Mouse (Mus musculus) cerebellum, adult 11 months (tissue): ENCODE measurements around the gene Capn8.

ENCODE experiments used
- DNase-seq: peaks from one replicate; pipeline ENCODE4 v3.0.0; 2022

The Capn8 gene

DNA sequence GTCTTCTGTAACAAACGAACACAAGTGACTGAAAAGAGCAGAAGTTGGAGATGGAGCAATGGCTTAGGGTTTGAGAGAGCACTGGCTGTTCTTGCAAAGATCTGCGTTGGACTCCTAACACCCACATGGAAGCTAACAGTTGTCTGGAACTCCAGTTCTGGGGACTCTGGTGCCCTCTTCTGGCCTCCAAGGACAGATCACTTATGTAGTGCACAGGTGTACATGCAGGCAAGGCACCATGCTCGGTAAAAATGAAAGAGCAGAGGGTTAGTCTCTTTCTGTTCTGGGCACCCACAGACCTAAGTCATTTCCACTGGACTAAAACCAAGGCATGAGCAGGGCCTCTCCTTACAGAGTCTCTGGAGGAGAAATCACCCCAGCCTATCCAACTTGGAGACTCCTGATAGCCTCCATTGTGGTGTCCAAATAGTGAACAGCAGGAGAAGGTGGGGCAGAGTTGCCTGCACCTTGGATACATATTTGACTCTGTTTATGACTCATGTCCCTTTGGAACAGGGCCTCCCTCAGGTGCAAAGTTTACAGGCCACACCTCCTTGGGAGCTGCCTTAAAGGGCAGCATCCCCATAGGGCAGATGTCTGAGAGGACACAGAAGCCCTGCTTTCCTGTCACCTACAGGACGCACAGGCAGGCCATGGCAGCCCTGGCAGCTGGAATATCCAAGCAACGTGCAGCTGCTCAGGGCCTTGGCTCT is at the start of gene Capn8:
Gene Capn8 (plus strand): TSS at position 600 of the 713 bp plus-strand sequence.
- no peak for DNase-seq

DNA sequence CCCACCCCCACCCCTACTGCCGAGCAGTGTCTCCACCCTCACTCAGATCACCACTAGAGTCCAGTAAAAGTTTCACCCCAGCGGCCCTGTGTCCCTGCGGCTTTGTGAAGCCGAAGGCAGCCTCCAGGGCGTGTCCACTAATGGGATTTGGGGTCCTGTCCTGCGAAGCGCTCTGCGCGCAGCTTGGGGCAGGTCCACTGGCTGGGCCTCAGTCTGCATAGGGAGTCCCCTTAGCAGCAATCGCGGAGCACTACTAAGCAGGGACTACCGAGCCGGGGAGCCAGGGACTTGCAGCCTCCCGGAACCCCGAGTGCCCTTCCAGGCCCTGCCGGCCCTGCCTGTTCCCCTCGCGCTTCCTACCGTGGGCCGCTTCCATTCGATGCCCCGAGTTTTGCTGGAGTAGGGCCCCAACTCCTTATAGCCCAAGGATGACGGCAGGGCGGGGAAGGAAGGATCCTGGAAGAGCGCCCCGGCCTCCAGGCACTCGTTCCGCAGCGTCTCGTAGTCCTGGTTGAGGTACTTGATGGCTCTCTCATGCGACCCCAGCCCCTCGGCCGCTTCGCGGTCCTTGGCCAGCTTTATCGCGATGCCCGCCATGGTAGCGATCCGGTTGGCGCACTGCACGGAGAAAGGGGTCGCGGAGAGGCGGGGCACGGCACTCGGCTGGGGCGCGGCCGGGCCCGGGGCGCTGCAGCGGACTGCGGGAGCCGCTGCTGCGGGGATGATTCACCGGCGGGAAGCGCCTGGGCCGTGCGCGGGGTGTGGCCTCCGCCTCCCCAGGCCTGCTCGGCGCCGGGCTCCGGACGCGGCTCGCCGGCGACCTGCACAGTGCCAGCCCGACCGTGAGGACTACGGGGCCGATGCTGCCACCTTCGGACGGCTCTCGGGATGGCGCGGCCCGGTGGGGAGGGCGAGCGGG is 47.8 kb upstream of the Capn8 start, which contains the start of gene Capn2:
Gene Capn2 (minus strand): TSS at position 851 of the 919 bp plus-strand sequence.
- peak; percentile 81 for DNase-seq

DNA sequence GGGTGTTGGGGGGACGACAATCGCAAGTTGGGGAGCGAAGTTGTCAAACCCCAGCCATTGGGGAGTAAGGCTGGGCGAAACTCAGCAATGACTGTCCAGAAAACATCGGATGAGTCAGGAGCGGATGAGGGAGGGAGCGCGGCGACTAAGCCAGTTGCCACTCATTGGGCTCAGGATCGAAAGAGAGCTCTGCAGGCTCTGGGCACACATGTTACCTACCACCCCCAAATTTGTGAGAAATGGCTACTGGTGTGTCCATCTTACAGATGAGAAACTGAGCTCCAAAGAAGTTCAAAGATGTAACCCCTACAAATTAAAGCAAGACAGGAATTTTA is 47.2 kb upstream of the Capn8 start:
- DNase-seq = no peak

DNA sequence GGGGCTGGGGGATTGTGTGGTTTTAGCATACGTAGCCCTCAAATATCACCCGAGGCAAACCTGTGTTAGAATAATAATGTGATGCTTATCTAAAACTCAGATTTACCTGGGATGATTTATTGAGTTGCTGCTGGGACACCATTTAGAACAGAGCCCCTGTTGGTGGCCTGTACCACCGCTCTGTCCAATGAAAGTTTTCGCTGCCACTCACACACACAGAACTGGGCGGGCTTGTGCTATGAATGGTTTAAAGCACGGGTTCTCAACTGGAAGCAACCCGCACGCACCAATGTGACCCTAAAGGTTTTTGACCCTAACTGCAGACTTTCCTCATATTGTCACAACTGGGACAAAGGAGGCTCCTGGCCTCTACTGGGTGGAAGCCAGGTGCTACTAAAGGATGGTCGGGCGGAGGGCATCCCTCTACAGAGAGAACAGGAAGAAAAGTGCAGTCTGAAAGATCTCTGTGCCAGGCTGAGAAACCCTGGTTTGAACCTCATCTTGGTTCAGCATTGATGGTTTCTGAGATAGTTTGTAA is 46.6 kb upstream of the Capn8 start:
- no peak for DNase-seq

DNA sequence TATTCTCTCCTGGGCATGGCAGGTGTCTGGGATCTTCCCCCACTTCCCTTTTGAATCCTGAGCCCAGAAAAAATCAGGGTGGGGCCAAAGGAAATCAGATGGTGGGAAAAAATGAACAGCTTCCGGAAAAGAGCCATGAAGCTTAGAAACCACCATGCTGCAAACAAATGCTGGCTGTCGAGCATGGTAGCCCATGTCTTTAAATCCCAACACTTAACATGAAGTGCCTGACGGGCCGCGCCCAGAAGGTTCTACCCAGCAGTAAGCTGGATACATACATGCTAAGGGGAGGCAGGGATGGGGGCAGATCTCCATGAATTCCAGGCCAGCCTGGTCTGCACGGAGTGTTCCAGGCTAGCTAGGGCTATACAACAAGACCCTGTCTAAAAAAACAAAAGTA is 46.0 kb upstream of the Capn8 start:
- no peak for DNase-seq

DNA sequence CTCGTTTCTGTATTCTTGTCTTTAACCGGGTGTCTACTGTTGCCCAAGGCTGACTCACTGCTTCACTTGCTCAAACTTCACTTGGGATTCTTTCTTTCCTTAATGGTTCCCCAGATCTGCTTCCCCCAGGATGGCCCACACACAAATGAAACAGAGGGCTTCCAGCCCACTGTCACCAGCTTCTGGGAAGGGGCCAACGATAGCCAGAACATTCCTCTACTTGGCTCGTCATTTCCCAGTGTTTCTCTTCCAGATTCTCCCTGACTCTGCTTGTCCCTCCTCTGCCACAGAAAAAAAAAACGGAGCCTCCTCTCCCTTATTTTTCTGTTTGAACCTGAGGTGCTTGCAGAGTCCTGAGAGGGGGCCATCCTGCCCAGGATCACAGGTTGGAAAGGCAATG is 45.5 kb upstream of the Capn8 start:
- DNase-seq = no peak

DNA sequence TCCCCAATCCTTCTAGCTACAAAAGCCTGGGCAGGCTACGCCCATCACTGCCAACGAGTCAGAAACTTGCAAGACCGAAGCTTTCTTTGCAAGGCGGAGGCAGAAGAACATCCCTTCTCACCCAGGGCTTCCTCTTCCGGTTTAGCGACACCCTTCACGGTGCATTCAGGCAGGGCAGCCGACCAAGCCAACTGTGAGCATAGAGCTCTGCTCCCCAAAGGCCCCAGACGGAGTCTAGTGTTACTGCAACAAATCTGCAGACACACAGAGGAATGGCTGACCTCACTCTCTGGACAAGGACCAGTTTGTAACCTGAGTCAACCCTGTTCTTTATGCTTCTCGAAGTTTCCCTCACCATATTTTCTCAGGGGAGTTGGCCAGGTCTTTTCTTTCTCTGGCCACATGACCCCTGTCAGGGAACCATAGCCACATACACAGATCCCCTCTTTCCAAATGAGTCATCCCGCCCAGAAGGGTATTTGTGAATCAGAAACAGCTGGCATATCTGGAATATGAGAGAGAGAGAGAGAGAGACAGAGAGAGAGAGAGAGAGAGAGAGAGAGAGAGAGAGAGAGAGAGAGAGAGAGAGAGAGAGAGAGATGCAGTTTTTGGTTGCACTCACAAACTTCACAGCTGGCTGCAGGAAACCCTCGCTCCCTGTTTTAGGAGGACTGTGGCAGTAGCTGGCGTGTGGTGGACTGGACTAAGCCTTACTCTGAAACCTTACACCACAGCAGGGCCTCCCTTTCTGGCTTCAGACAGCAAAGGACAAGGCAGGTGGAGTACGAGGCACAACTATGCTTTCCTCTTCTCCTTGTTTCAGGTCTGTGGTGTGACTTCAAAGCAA is 44.5 kb upstream of the Capn8 start:
- DNase-seq = no peak

DNA sequence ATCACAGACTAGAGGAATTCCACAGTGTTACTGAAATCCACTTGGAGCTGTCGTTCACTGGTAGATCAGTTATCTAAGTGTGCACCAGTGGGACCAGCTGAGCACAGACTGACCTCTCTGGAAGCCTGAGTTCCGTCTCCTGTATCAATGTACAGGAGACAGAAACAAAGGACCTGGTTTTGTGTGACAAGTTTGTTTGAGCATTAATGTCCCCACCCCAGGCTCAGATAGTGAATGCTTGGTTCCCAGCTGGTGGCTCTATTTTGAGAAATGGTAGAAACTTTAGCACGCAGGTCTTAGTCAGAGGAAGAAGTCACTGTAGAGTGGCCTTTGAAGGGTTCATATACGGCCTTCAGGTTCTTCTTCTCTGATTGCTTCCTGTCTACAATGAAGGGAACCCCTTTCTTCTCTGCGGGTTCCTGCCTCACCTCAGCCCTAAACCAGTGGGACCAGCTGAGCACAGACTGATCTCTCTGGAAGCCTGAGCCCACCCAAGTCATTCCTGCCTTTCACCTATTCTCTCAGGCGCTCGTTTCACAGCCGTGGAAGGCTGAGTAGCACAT is 43.8 kb upstream of the Capn8 start:
- DNase-seq = no peak

DNA sequence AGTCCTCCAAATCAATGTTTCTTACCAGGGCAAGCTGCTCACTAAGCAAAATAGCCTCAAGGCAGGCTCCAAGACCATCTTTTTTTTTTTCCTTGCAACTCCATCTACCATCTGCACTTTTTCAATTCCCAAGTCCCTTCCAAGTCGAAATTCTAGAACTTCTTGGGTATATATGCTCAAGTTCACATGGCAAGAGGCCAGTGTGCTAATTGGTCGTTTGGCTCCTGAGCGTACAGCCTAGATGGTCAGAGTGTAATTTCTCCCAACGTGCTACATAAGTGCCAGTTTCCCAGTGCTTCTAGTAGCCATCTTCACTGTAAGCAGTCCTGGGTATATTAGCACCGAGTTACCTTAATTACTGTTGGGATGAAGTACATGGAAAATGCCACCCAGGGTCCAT is 41.8 kb upstream of the Capn8 start:
- DNase-seq = no peak

DNA sequence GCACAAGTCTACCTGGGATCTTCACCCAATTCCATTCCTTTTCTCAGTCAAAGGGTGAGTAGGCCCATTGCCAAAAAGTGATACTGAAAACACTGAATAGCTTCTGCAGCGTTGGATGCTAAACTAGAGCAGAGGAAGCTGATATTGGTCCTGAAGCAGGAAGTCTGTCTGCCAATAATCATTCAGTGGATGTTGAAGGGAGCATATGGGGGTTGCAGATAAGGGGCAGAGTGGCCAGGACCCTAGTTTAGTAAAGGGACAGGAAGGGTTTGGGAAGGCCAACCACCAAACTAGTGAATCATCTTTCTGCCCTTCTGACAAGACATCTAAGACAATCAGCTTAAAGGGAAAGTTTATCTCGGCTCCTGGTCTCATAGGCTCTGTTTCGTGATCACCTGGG is 41.1 kb upstream of the Capn8 start:
- DNase-seq = no peak

DNA sequence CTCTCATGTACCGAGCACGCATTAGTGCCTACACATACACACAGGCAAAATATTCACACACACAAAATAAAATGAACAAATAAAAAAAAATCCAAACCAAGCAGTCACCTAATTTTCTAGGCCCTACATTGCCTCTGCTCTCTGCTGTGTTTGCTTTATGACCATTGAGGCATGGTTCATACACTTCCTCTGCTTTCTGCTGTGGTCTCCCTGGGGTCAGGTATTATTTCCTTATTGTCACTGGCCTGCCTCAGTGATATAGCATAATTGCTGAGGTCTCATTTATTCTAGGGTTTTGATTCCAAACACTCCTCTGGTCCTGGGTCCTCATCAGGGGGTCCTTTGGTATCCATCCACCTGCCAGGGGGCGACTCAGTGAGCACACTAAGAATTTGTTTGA is 39.2 kb upstream of the Capn8 start:
- no peak for DNase-seq

DNA sequence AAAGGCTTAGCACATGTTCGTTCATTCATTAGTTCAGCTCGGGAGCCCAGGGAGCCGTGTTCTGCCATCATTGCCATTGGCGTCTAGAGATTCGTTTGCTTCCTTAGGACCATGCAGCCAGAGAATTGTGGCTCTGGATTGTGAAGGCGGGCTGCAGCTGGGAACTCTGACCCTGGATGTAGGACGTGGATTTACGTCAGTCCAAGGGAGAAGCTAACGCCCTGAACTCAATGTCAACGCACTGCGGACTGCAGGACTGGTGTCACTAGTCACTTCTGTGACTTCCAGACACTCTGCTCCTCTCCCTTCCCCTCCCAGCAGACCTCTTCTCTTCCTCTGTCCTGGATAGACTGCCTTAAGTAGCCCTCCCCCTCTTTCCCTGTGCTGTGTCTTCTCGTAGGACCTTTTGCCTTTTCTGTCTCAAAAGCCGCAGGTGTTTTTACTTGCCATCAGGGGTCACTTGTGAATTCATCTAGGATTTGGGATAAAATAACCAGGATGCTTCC is 37.5 kb upstream of the Capn8 start:
- no peak for DNase-seq

DNA sequence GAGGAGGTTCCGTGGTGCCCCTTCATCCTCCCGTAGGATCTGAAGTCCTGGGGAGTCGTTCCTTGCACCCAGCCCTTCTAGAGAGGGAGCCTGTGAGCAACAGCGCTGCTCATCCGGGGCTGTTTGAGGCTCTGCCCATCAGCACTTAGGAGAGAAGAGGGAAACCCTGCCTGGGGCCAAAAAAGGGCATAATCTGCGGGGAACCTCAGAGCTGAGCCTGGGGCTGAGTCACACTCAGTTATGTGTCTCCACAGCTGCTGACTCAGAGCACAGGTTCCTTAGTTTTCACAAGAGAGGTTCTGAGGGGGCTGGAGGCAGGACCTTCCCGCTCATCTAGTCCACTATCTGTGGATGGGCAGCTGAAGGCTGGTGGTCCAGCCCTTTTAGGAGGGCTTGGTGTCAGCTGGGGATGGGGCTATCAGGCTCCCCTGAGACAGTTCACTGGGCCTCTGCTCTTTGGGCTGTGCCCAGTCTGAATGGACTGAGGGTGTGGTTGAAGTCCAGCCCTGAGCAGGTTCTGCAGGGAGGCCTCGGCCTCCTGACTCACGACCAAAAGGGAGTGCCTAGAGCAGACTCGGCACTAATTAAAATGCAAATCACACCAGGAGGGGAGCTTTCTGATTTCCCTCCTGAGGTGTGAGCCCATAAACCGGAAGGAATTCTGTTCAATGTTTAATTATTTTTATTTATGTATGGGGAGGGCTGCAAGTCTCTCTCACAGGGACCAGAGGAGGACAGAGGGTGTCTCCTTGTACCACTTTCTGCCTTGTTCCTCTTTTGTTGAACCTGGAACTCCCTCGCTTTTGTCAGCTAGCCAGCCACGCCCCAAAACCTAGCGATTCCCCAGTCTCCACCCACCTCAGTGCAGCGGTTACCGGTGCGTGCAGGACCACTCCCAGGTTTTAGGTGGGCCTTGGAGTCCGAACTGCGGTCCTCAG is 36.6 kb upstream of the Capn8 start:
- DNase-seq = no peak

DNA sequence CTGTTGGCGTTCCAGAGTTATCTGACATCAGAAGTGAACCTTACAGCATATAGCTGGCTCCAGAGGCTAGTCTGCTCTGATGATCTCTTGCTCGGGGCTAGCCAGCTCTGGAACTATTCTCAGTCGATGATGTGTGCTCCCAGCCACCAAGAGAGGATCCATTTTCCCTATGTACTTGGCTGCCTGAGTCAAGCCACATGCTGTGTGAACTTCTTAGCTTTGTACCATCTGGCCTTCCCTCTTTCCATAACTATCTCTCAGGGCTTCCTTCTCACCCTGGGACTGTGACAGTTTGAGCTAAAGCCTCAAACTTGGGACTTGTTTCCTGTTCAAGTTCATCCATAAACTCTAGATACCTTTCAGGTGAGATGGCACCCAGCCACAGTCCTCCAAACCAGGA is 31.2 kb upstream of the Capn8 start:
- DNase-seq = no peak

DNA sequence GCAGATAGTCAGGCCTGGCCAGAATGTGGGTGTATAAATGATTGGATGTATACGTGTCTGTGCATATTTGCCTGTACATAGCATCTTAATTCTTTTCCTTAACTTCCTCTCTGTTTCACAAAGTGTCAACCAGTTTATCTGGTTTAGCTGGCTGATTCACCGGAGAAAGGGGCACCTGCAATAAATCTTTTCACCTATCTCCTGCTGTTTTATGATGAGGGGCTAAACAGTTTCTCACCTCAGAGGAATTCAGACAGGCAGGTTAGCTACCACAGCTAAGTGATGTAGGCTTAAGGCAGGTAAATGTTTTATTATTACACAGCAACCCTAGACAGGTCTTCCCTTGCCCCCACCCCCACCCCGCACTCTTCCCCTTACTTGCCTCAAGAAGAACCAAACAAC is 29.7 kb upstream of the Capn8 start:
- no peak for DNase-seq

DNA sequence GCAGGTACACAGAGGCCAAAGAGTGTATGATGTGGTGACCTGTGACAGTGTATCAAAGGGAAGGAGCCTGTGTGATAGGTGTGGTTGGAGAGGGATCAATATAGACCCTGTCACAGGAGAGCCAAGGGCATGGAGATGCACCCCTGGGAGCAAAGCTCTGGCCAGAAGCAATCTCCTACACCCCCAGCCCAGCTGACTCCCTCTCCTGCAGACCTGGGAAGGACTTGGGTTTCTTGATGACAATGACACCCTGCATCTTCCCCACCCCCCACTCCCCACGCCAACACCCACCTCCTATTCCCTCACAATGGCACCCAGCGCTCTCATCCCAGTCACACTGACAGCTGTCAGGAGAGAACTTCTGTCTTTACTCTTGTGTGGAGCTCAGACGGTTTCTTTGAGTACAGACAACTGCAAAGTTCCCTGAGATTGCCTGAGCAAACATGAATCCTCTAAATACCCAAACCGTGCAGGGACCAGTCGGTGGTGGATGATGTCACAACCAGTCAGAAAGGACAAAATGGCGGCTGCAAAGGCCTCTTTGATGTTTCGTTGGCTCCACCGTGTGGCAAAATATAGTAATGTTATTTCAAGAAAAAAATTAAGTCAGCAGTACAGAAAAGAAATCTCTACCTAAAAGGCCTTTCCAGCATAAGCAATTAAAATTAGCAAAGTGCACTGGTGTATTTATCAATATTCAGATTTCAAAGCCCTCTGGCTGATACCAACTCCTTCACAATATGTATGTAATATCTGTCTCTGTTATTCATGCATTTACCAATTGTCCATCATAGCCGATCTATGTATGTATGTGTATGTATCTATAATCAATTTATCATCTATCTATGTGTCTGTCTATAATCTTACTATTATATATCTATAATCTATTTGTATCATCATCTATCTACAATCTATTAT is 25.5 kb upstream of the Capn8 start:
- peak; percentile 63 for DNase-seq

DNA sequence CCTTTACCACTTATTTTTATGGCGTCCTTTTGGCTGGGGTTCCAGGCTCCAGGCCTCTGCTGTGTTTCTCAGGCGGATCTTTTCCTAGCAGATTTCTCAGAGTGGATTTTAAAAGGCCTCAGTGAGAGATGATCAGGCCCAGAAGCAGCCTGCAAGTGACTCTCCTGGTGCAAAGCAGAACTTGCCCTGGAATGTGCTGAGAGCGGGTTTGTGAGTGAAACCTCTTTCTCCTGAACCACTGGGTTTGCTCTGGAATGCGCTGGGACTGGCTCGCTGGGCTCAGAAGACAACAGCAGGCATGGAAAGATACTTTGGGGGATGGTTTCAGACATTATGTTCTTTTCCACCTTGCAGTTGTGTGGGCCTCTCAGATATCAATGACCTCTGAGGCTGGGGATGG is 22.7 kb upstream of the Capn8 start:
- DNase-seq = no peak

DNA sequence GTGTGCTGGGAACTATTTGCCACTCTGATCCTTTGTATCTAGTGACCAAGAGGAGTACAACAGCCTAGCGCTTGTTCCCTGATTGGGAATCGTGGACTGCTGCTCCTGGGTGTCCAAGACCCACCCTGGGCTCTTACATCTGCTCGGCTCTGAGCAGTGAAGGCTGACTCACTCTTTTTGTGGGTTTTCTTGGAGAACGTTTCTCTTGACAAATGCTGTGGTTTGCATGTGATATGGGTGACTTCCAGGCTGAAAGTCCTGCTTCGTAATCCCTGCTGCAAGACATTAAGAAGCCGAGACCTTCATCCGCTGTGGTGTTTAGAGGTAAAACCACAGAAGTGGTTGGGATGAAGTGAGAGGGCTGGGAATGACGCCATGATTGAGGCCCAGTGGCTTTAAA is 21.7 kb upstream of the Capn8 start:
- DNase-seq = no peak

DNA sequence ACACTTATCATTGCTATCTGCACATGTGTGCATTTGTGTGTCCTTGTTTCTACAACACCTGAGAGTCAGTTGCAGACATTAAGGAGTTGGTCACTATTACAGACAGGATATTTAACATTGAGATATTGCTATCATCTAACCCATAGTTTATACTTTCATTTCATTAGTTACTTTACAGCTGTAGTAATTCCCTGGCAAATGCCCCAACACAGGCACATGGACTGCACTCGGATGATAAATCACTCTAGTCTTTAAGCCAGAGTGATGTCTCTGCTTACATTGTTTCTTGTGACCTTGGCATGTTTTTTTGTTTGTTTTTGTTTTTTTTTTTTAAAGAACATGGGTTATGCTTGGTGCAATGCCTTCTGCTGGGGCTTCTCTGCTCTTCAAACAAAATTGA is 20.9 kb upstream of the Capn8 start:
- no peak for DNase-seq

DNA sequence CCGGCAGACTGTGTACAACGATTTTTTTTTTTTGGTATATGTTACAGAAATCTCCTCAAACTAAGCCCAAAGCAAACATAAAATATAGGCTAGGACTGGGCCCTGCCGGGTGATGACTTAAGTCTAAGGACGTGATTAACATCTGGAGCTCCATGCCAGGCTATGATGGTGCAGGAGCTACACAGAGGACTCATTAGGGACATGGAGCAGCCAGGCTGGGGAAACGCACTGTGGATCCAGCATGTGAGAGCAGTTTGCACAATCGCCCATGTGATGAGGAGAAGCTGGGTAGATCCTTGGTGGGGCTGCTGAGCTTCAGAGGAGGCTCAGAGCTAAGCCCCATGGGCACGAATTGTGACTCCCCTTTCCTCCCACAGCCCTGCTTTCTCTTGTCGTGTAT is 14.0 kb upstream of the Capn8 start:
- DNase-seq = no peak
